ENCODE assay signal across 8 mouse cellular contexts in the genomic region with DNA sequence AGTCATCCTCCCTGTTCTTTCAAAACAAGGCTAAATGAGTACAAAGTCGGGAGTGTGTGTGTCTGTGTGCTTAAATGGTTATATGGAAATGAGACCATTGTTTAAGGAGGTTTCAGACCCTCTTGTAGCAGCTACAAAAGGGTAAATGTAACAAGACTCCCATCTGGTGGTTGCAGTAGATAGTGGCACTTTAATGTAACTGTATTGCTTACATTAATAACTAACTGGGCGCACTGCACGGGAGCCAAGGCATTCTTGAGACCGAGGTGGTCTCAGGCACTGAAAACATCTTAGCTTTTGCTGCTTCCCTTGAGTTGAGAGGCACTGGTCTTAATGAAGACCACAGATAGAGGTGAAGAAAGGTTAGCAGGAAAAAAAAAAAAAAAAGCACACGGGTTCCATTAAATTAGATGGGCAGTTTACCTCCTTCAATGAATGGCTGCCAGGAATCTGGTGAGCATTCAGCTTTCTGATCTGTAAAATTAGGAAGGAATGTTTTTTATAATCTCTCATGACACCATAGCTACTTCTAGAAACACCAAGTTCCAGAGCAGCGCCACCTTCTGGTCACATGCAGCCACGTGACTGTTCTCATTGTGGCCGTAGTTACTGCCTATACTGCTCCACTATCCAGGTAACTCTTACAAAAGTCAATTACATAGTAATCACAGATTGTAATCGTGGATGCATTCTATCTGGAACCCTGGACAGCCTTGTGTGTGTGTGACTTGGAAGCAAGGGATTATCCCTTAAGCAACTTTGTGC. TPM values are rescaled to one million over a fixed set of nuclear protein-coding genes. Genes with fewer than 3 reads are reported as not detected.
DNase-seq lines count a peak whose midpoint lies in the region; ATAC-seq and TF ChIP-seq lines count a peak whose summit lies in the region.

No protein-coding gene starts in this region.

- in situ Hi-C loops in CH12.LX (cut with MboI; ENCODE audit: low pct_ligation_motif_present, low pct_unique_long_range_greater_than_20kb, low sequenced_read_pairs): no loop called here

- peak; percentile 35 to 36 for DNase-seq in cerebellum, adult 18-20 months
- no peak for DNase-seq in cerebellum, adult 8-10 months
- peak; percentile 66 for DNase-seq in CH12.LX (ENCODE audit: extremely low read depth)
- peak; percentile 53 to 73 for DNase-seq in cerebellum, postnatal 4 days (ENCODE audit: low spot score in 2 of 2)
- DNase-seq in mesoderm, embryonic 11.5 days (ENCODE audit: low read depth, low spot score): peak; percentile 69
- peak; percentile 79 for DNase-seq in stomach, postnatal 0 days (ENCODE audit: low spot score)

- no peaks in the 10 kb centered on the region for H3K4me1 ChIP-seq in CH12.LX (ENCODE audit: control insufficient read depth in 1 of 2, insufficient read depth in 2 of 2)
- 0 out of 2 replicates have a peak, but pooled peaks cover under 1% of the 10 kb centered on the region for H3K4me1 ChIP-seq in kidney, embryonic 16.5 days (ENCODE audit: insufficient read depth, low read length)
- H3K4me1 ChIP-seq in stomach, postnatal 0 days (replicated peaks; ENCODE audit: control insufficient read depth, insufficient read depth): no peaks in the 10 kb centered on the region

- H3K4me2 ChIP-seq in CH12.LX (ENCODE audit: insufficient read depth, low read depth, poor library complexity, severe bottlenecking): peak overlapping the region; percentile 68
- no peak overlapping the region for H3K4me2 ChIP-seq in kidney, embryonic 16.5 days (replicated peaks; ENCODE audit: low read depth, low read length)
- H3K4me2 ChIP-seq in stomach, postnatal 0 days (replicated peaks; ENCODE audit: low read depth): no peak overlapping the region; the same call in 1 of the 2 replicates

- H3K4me3 ChIP-seq in CH12.LX (replicated peaks in 1 of 3; ENCODE audit: low read depth in 2 of 3, low read length in 2 of 3, poor library complexity in 1 of 3): no peak overlapping the region
- H3K4me3 ChIP-seq in kidney, embryonic 16.5 days (ENCODE audit: low read length): no peak overlapping the region
- no peak overlapping the region for H3K4me3 ChIP-seq in stomach, postnatal 0 days (ENCODE audit: low read depth, low read length)

- H3K9me3 ChIP-seq in CH12.LX (replicated peaks; ENCODE audit: low read length): no peaks in the 10 kb centered on the region
- no peaks in the 10 kb centered on the region for H3K9me3 ChIP-seq in kidney, embryonic 16.5 days (ENCODE audit: low read length)
- no peaks in the 10 kb centered on the region for H3K9me3 ChIP-seq in stomach, postnatal 0 days (ENCODE audit: control insufficient read depth, low read length)

- TF ChIP-seq RAD21 in CH12.LX (IDR thresholded peaks at IDR 0.05; ENCODE audit: low read depth, low read length): peak; percentile 88

- H3K27me3 ChIP-seq in CH12.LX (replicated peaks): no peaks in the 10 kb centered on the region
- H3K27me3 ChIP-seq in kidney, embryonic 16.5 days (ENCODE audit: insufficient read depth, low read length): peaks cover 21% of the 10 kb centered on the region
- peaks cover 2% of the 10 kb centered on the region; the same call in 1 of the 2 replicates for H3K27me3 ChIP-seq in stomach, postnatal 0 days (ENCODE audit: control insufficient read depth, insufficient read depth, low read length)

- no peaks in the 10 kb centered on the region for H3K36me3 ChIP-seq in CH12.LX (replicated peaks in 1 of 2; ENCODE audit: control insufficient read depth in 1 of 2, insufficient read depth in 1 of 2, low read length in 1 of 2)
- H3K36me3 ChIP-seq in kidney, embryonic 16.5 days (ENCODE audit: insufficient read depth, low read length): no peaks in the 10 kb centered on the region
- no peaks in the 10 kb centered on the region for H3K36me3 ChIP-seq in stomach, postnatal 0 days (ENCODE audit: control insufficient read depth, insufficient read depth, low read length)

- TF ChIP-seq POLR2A in CH12.LX (IDR thresholded peaks at IDR 0.05; ENCODE audit: low read depth, low read length): no peak

- H3K9ac ChIP-seq in CH12.LX (ENCODE audit: insufficient read depth, low read depth): no peak overlapping the region
- H3K9ac ChIP-seq in kidney, embryonic 16.5 days (replicated peaks; ENCODE audit: low read length): no peak overlapping the region
- H3K9ac ChIP-seq in stomach, postnatal 0 days (ENCODE audit: low read length): no peak overlapping the region

- no peaks in the 10 kb centered on the region for H3K79me2 ChIP-seq in CH12.LX (replicated peaks; ENCODE audit: control insufficient read depth, extremely low read depth, insufficient read depth, poor library complexity, severe bottlenecking)

- peak; percentile 63 to 85 for TF ChIP-seq CTCF in CH12.LX (conservative IDR thresholded peaks at IDR 0.05 in 1 of 2, IDR thresholded peaks at IDR 0.05 in 1 of 2; ENCODE audit: low read depth in 2 of 2, low read length in 2 of 2)
- TF ChIP-seq CTCF in stomach, postnatal 0 days (IDR thresholded peaks at IDR 0.05; ENCODE audit: low read depth): peak; percentile 89

- ATAC-seq in granulocyte monocyte progenitor cell, adult 5-6 weeks (replicated peaks; ENCODE audit: poor library complexity, severe bottlenecking): peak; percentile 47; the same call in 1 of the 2 replicates
- peak; percentile 61; the same call in 1 of the 2 replicates for ATAC-seq in kidney, embryonic 16.5 days (ENCODE audit: low FRiP score, low TSS enrichment)
- ATAC-seq in stomach, postnatal 0 days (ENCODE audit: low FRiP score, low TSS enrichment): peak; percentile 73

- WGBS in kidney, embryonic 16.5 days: 29% methylated on average over 9 of the region's 9 CpGs
- 31% methylated on average over 9 of the region's 9 CpGs for WGBS in stomach, postnatal 0 days

- H3K27ac ChIP-seq in CH12.LX (ENCODE audit: insufficient read depth, low read depth): no peak overlapping the region
- H3K27ac ChIP-seq in kidney, embryonic 16.5 days (ENCODE audit: low read length): no peak overlapping the region
- no peak overlapping the region for H3K27ac ChIP-seq in stomach, postnatal 0 days (replicated peaks)

- dilution Hi-C loops in CH12.LX (cut with MboI; ENCODE audit: extremely low pct_ligation_motif_present, extremely low pct_unique_long_range_greater_than_20kb, low sequenced_read_pairs): no loop called here

- no peak for TF ChIP-seq EP300 in CH12.LX (IDR thresholded peaks at IDR 0.05; ENCODE audit: low read length)
- TF ChIP-seq EP300 in stomach, postnatal 0 days (optimal IDR thresholded peaks at IDR 0.05): no peak

TF ChIP-seq in CH12.LX, 34 proteins besides CTCF, POLR2A, EP300 and RAD21:
- TF ChIP-seq USF2 (conservative IDR thresholded peaks at IDR 0.05; ENCODE audit: low read depth, low read length): peak; percentile 76
- TF ChIP-seq JUND (conservative IDR thresholded peaks at IDR 0.05; ENCODE audit: low read depth, low read length): no peak
- peak; percentile 89 for TF ChIP-seq BHLHE40 (IDR thresholded peaks at IDR 0.05; ENCODE audit: low read depth, low read length)
- peak; percentile 80 for TF ChIP-seq USF1 (IDR thresholded peaks at IDR 0.05; ENCODE audit: low read depth, low read length)
- TF ChIP-seq SMC3 (IDR thresholded peaks at IDR 0.05; ENCODE audit: low read depth, low read length): peak; percentile 83
- peak; percentile 84 for TF ChIP-seq MYC (IDR thresholded peaks at IDR 0.05; ENCODE audit: low read depth, low read length)
- TF ChIP-seq SIN3A (IDR thresholded peaks at IDR 0.05; ENCODE audit: low read length): no peak
- peak; percentile 73 for TF ChIP-seq ZC3H11A (IDR thresholded peaks at IDR 0.05; ENCODE audit: low read depth, low read length)
- TF ChIP-seq MAX (IDR thresholded peaks at IDR 0.05; ENCODE audit: low read length): peak; percentile 93
- TF ChIP-seq ETS1 (conservative IDR thresholded peaks at IDR 0.05; ENCODE audit: low read depth, low read length): no peak

RNA-seq across cellular contexts. Expression of a gene that starts 5.5 kb away (rescaled TPM):
- not detected in 2 replicates for total RNA-seq in CH12.LX (2012; rRNA removed)
- not detected in 2 replicates for total RNA-seq in CH12.LX (2014; rRNA removed)
- polyA plus RNA-seq in CH12.LX (2012; ENCODE audit: insufficient read length, low read depth): not detected in 2 replicates
- total RNA-seq in granulocyte monocyte progenitor cell, adult 5-6 weeks (2014; fragmentation: Nextera tagmentation): not detected in 2 replicates
- not detected in 2 replicates for total RNA-seq in granulocyte monocyte progenitor cell, adult 5-6 weeks (2017)
- polyA plus RNA-seq in kidney, embryonic 16.5 days (2015; fragmentation: Nextera tagmentation; extraction: Ambion mirVana): 0.59 and 0.76 TPM in 2 replicates
- polyA plus RNA-seq in stomach, postnatal 0 days (2015; fragmentation: Nextera tagmentation; extraction: Ambion mirVana): 7.8 and 8.8 TPM in 2 replicates

RNA-seq across cellular contexts. Expression of a gene that starts 14.6 kb away (rescaled TPM):
- total RNA-seq in CH12.LX (2012; rRNA removed): not detected in 2 replicates
- not detected in 2 replicates for total RNA-seq in CH12.LX (2014; rRNA removed)
- not detected in 2 replicates for polyA plus RNA-seq in CH12.LX (2012; ENCODE audit: insufficient read length, low read depth)
- not detected in 2 replicates for total RNA-seq in granulocyte monocyte progenitor cell, adult 5-6 weeks (2014; fragmentation: Nextera tagmentation)
- total RNA-seq in granulocyte monocyte progenitor cell, adult 5-6 weeks (2017): not detected in 2 replicates
- 9.2 and 9.8 TPM in 2 replicates for polyA plus RNA-seq in kidney, embryonic 16.5 days (2015; fragmentation: Nextera tagmentation; extraction: Ambion mirVana)
- polyA plus RNA-seq in stomach, postnatal 0 days (2015; fragmentation: Nextera tagmentation; extraction: Ambion mirVana): 1.9 and 2.6 TPM in 2 replicates
